Mouse (Mus musculus): Measurements from ENCODE around the gene Lingo2. TPM values are rescaled to one million over a fixed set of nuclear protein-coding genes. Genes with fewer than 3 reads are reported as not detected.

Gene Lingo2
- polyA plus RNA-seq, 1 experiment from 2014 or later: 8.2 TPM

- H3K4me2 ChIP-seq (replicated peaks): no peak overlapping the region
- no peak overlapping the region for H3K27ac ChIP-seq
- H3K4me1 ChIP-seq: no peaks in the 10 kb centered on the region
- no peak for ATAC-seq (ENCODE audit: insufficient number of reproducible peaks, insufficient read depth, low FRiP score, low TSS enrichment)
- no peak overlapping the region for H3K9ac ChIP-seq
- H3K36me3 ChIP-seq: no peaks in the 10 kb centered on the region
- H3K4me3 ChIP-seq: no peak overlapping the region
- H3K9me3 ChIP-seq: no peaks in the 10 kb centered on the region
- WGBS: 68% methylated on average over 5 of the region's 5 CpGs
- no peaks in the 10 kb centered on the region for H3K27me3 ChIP-seq
Observed at GRCm38 (mm10) chr4:35784255-35784921, 1167.2 kb downstream of the Lingo2 start.

- no peak overlapping the region for H3K4me3 ChIP-seq
- no peaks in the 10 kb centered on the region for H3K36me3 ChIP-seq
- ATAC-seq (ENCODE audit: insufficient number of reproducible peaks, insufficient read depth, low FRiP score, low TSS enrichment): no peak
- H3K27me3 ChIP-seq: no peaks in the 10 kb centered on the region
- no peak overlapping the region for H3K9ac ChIP-seq
- H3K9me3 ChIP-seq: no peaks in the 10 kb centered on the region
- H3K27ac ChIP-seq: no peak overlapping the region
- WGBS: 68% methylated on average over 7 of the region's 7 CpGs
- no peak overlapping the region for H3K4me2 ChIP-seq (replicated peaks)
- H3K4me1 ChIP-seq: no peaks in the 10 kb centered on the region
Observed at GRCm38 (mm10) chr4:35770810-35771209, 1180.7 kb downstream of the Lingo2 start.

- no peak overlapping the region for H3K27ac ChIP-seq
Observed at GRCm38 (mm10) chr4:35766905-35767304, 1184.6 kb downstream of the Lingo2 start.

GRCm38 (mm10) chr4:35761181-35761580, 1190.4 kb downstream of the Lingo2 start:
- Histone ChIP-seq H3K36me3 (no peaks in the 10 kb centered on the region), H3K9me3 (no peaks in the 10 kb centered on the region), H3K4me3 (no peak overlapping the region), H3K27me3 (no peaks in the 10 kb centered on the region), H3K4me1 (no peaks in the 10 kb centered on the region), H3K9ac (no peak overlapping the region), H3K27ac (no peak overlapping the region), H3K4me2 (replicated peaks) (no peak overlapping the region)
- 76% methylated on average over 5 of the region's 5 CpGs for WGBS
- ATAC-seq (ENCODE audit: insufficient number of reproducible peaks, insufficient read depth, low FRiP score, low TSS enrichment): no peak

More at GRCm38 (mm10) chr4:35766905-35767304, 1184.6 kb downstream of the Lingo2 start:
- ATAC-seq (ENCODE audit: insufficient number of reproducible peaks, insufficient read depth, low FRiP score, low TSS enrichment): no peak
- Histone ChIP-seq H3K9me3 (no peaks in the 10 kb centered on the region), H3K4me2 (replicated peaks) (no peak overlapping the region), H3K9ac (no peak overlapping the region), H3K36me3 (no peaks in the 10 kb centered on the region), H3K4me1 (no peaks in the 10 kb centered on the region), H3K4me3 (no peak overlapping the region), H3K27me3 (no peaks in the 10 kb centered on the region)
- whole genome bisulfite sequencing: 78% methylated on average over 6 of the region's 6 CpGs

- no peaks in the 10 kb centered on the region for H3K36me3 ChIP-seq
- no peak overlapping the region for H3K9ac ChIP-seq
- H3K27ac ChIP-seq: no peak overlapping the region
- H3K27me3 ChIP-seq: no peaks in the 10 kb centered on the region
- H3K4me3 ChIP-seq: no peak overlapping the region
- no peaks in the 10 kb centered on the region for H3K9me3 ChIP-seq
- ATAC-seq (ENCODE audit: insufficient number of reproducible peaks, insufficient read depth, low FRiP score, low TSS enrichment): no peak
- no peaks in the 10 kb centered on the region for H3K4me1 ChIP-seq
- WGBS: 59% methylated on average over 6 of the region's 6 CpGs
- H3K4me2 ChIP-seq (replicated peaks): no peak overlapping the region
Observed at GRCm38 (mm10) chr4:35752121-35752860, 1199.3 kb downstream of the Lingo2 start.

- ATAC-seq (ENCODE audit: insufficient number of reproducible peaks, insufficient read depth, low FRiP score, low TSS enrichment): no peak
- WGBS: 76% methylated on average over 6 of the region's 6 CpGs
- no peak overlapping the region for H3K27ac ChIP-seq
Observed at GRCm38 (mm10) chr4:35746693-35747092, 1204.9 kb downstream of the Lingo2 start.

GRCm38 (mm10) chr4:35724774-35725173, 1226.8 kb downstream of the Lingo2 start:
- H3K9ac ChIP-seq: no peak overlapping the region
- H3K27me3 ChIP-seq: no peaks in the 10 kb centered on the region
- H3K4me3 ChIP-seq: no peak overlapping the region
- H3K4me1 ChIP-seq: no peaks in the 10 kb centered on the region
- H3K27ac ChIP-seq: no peak overlapping the region
- no peaks in the 10 kb centered on the region for H3K9me3 ChIP-seq
- no peaks in the 10 kb centered on the region for H3K36me3 ChIP-seq
- no peak overlapping the region for H3K4me2 ChIP-seq (replicated peaks)
- 52% methylated on average over 1 of the region's 1 CpGs for WGBS
- ATAC-seq (ENCODE audit: insufficient number of reproducible peaks, insufficient read depth, low FRiP score, low TSS enrichment): no peak

More at GRCm38 (mm10) chr4:35746693-35747092, 1204.9 kb downstream of the Lingo2 start:
- Histone ChIP-seq H3K9ac (no peak overlapping the region), H3K36me3 (no peaks in the 10 kb centered on the region), H3K4me2 (replicated peaks) (no peak overlapping the region), H3K4me3 (no peak overlapping the region), H3K9me3 (no peaks in the 10 kb centered on the region), H3K4me1 (no peaks in the 10 kb centered on the region), H3K27me3 (no peaks in the 10 kb centered on the region)

- no peaks in the 10 kb centered on the region for H3K36me3 ChIP-seq
Observed at GRCm38 (mm10) chr4:35704126-35704525, 1247.4 kb downstream of the Lingo2 start.

GRCm38 (mm10) chr4:35702661-35703060, 1248.9 kb downstream of the Lingo2 start:
- ATAC-seq (ENCODE audit: insufficient number of reproducible peaks, insufficient read depth, low FRiP score, low TSS enrichment): no peak
- no peak overlapping the region for H3K9ac ChIP-seq
- no peak overlapping the region for H3K27ac ChIP-seq
- H3K36me3 ChIP-seq: no peaks in the 10 kb centered on the region
- H3K4me3 ChIP-seq: no peak overlapping the region
- no peak overlapping the region for H3K4me2 ChIP-seq (replicated peaks)
- H3K9me3 ChIP-seq: no peaks in the 10 kb centered on the region
- WGBS: 88% methylated on average over 1 of the region's 1 CpGs
- H3K4me1 ChIP-seq: no peaks in the 10 kb centered on the region
- no peaks in the 10 kb centered on the region for H3K27me3 ChIP-seq

More at GRCm38 (mm10) chr4:35704126-35704525, 1247.4 kb downstream of the Lingo2 start:
- ATAC-seq (ENCODE audit: insufficient number of reproducible peaks, insufficient read depth, low FRiP score, low TSS enrichment): no peak
- Histone ChIP-seq H3K27ac (no peak overlapping the region), H3K4me1 (no peaks in the 10 kb centered on the region), H3K27me3 (no peaks in the 10 kb centered on the region), H3K9ac (no peak overlapping the region), H3K4me3 (no peak overlapping the region), H3K9me3 (no peaks in the 10 kb centered on the region), H3K4me2 (replicated peaks) (no peak overlapping the region)
- WGBS: 27% methylated on average over 2 of the region's 2 CpGs

GRCm38 (mm10) chr4:35695137-35695522, 1256.4 kb downstream of the Lingo2 start:
- Histone ChIP-seq H3K4me1 (no peaks in the 10 kb centered on the region), H3K36me3 (no peaks in the 10 kb centered on the region), H3K27me3 (no peaks in the 10 kb centered on the region), H3K4me2 (replicated peaks) (no peak overlapping the region), H3K4me3 (no peak overlapping the region), H3K9ac (no peak overlapping the region), H3K9me3 (no peaks in the 10 kb centered on the region), H3K27ac (no peak overlapping the region)
- no peak for ATAC-seq (ENCODE audit: insufficient number of reproducible peaks, insufficient read depth, low FRiP score, low TSS enrichment)
- 78% methylated on average over 2 of the region's 2 CpGs for WGBS

GRCm38 (mm10) chr4:35694360-35695136, 1257.0 kb downstream of the Lingo2 start:
- Histone ChIP-seq H3K9me3 (no peaks in the 10 kb centered on the region), H3K4me3 (no peak overlapping the region), H3K36me3 (no peaks in the 10 kb centered on the region), H3K9ac (no peak overlapping the region), H3K4me2 (replicated peaks) (no peak overlapping the region), H3K27me3 (no peaks in the 10 kb centered on the region), H3K27ac (no peak overlapping the region), H3K4me1 (no peaks in the 10 kb centered on the region)
- ATAC-seq (ENCODE audit: insufficient number of reproducible peaks, insufficient read depth, low FRiP score, low TSS enrichment): no peak
- WGBS: 85% methylated on average over 4 of the region's 4 CpGs
